Mouse (Mus musculus): ENCODE results near the gene Cyp19a1.

Cyp19a1 gene

GRCm38 (mm10) chr9:54268010-54268409 is at the start of gene Cyp19a1:
Gene Cyp19a1 (minus strand): TSS chr9:54268110.
- in situ Hi-C loops (cut with MboI; ENCODE audit: low sequenced_read_pairs) = no loop called here

- in situ Hi-C loops (cut with MboI; ENCODE audit: low sequenced_read_pairs) = loop anchor here (25.0 kb wide), 1 partner anchor 329 kb away; the partner anchor contains the start of gene Elmod1
These were observed 48.5 kb upstream of the Cyp19a1 start for GRCm38 (mm10) chr9:54316363-54316762.

- in situ Hi-C loops (cut with MboI; ENCODE audit: low sequenced_read_pairs) = loop anchor here (25.0 kb wide), 1 partner anchor 322 kb away; the partner anchor contains the start of gene Elmod1
These were observed 40.9 kb upstream of the Cyp19a1 start for GRCm38 (mm10) chr9:54308751-54309358.

GRCm38 (mm10) chr9:54308209-54308608 is 40.3 kb upstream of the Cyp19a1 start:
- in situ Hi-C loops (cut with MboI; ENCODE audit: low sequenced_read_pairs) = loop anchor here (25.0 kb wide), 1 partner anchor 321 kb away; the partner anchor contains the start of gene Elmod1

- in situ Hi-C loops (cut with MboI; ENCODE audit: low sequenced_read_pairs) = loop anchor here (25.0 kb wide), 1 partner anchor 314 kb away; the partner anchor contains the start of gene Elmod1
These were observed 33.3 kb upstream of the Cyp19a1 start for GRCm38 (mm10) chr9:54301255-54301654.

GRCm38 (mm10) chr9:54299792-54300191 is 31.9 kb upstream of the Cyp19a1 start:
- in situ Hi-C loops (cut with MboI; ENCODE audit: low sequenced_read_pairs) = loop anchor here (25.0 kb wide), 1 partner anchor 312 kb away; the partner anchor contains the start of gene Elmod1

- in situ Hi-C loops (cut with MboI; ENCODE audit: low sequenced_read_pairs) = no loop called here
These were observed 31.5 kb upstream of the Cyp19a1 start for GRCm38 (mm10) chr9:54299389-54299788.

GRCm38 (mm10) chr9:54287804-54288203 is 19.9 kb upstream of the Cyp19a1 start:
- in situ Hi-C loops (cut with MboI; ENCODE audit: low sequenced_read_pairs) = no loop called here

GRCm38 (mm10) chr9:54286331-54286987 is 18.5 kb upstream of the Cyp19a1 start, which contains the start of gene Gldn:
Gene Gldn (plus strand): TSS chr9:54286486.
- in situ Hi-C loops (cut with MboI; ENCODE audit: low sequenced_read_pairs) = no loop called here

- in situ Hi-C loops (cut with MboI; ENCODE audit: low sequenced_read_pairs) = no loop called here
These were observed 11.2 kb upstream of the Cyp19a1 start for GRCm38 (mm10) chr9:54279046-54279589.

GRCm38 (mm10) chr9:54275283-54275682 is 7.4 kb upstream of the Cyp19a1 start:
- in situ Hi-C loops (cut with MboI; ENCODE audit: low sequenced_read_pairs) = no loop called here

- in situ Hi-C loops (cut with MboI; ENCODE audit: low sequenced_read_pairs) = no loop called here
These were observed 3.0 kb upstream of the Cyp19a1 start for GRCm38 (mm10) chr9:54270889-54271288.

GRCm38 (mm10) chr9:54269987-54270386 is 2.1 kb upstream of the Cyp19a1 start:
- in situ Hi-C loops (cut with MboI; ENCODE audit: low sequenced_read_pairs) = no loop called here

GRCm38 (mm10) chr9:54264754-54265153 is 3.2 kb downstream of the Cyp19a1 start:
- in situ Hi-C loops (cut with MboI; ENCODE audit: low sequenced_read_pairs) = no loop called here

GRCm38 (mm10) chr9:54244869-54245665 is 22.8 kb downstream of the Cyp19a1 start:
- in situ Hi-C loops (cut with MboI; ENCODE audit: low sequenced_read_pairs) = no loop called here

GRCm38 (mm10) chr9:54227580-54227979 is 40.3 kb downstream of the Cyp19a1 start:
- in situ Hi-C loops (cut with MboI; ENCODE audit: low sequenced_read_pairs) = no loop called here

GRCm38 (mm10) chr9:54216511-54216910 is 51.4 kb downstream of the Cyp19a1 start:
- in situ Hi-C loops (cut with MboI; ENCODE audit: low sequenced_read_pairs) = no loop called here

- in situ Hi-C loops (cut with MboI; ENCODE audit: low sequenced_read_pairs) = no loop called here
These were observed 53.0 kb downstream of the Cyp19a1 start for GRCm38 (mm10) chr9:54214881-54215280.

- in situ Hi-C loops (cut with MboI; ENCODE audit: low sequenced_read_pairs) = no loop called here
These were observed 73.1 kb downstream of the Cyp19a1 start for GRCm38 (mm10) chr9:54194790-54195189.

GRCm38 (mm10) chr9:54191435-54191834 is 76.5 kb downstream of the Cyp19a1 start:
- in situ Hi-C loops (cut with MboI; ENCODE audit: low sequenced_read_pairs) = no loop called here

- in situ Hi-C loops (cut with MboI; ENCODE audit: low sequenced_read_pairs) = loop anchor here (10.0 kb wide), 1 partner anchor 142 kb away; no protein-coding TSS in a partner anchor
These were observed 85.4 kb downstream of the Cyp19a1 start for GRCm38 (mm10) chr9:54182484-54182883.

Data from CH12F3 (cell line).